Mouse (Mus musculus) urinary bladder, postnatal 4 days (tissue): Measurements from ENCODE around the gene Chst11.

ENCODE experiments used
- DNase-seq, 2 experiments: peaks; one replicate each; pipeline ENCODE4 v3.0.0; 2021 to 2022; ENCODE audit warnings: low spot score in 2 of 2

Gene Chst11

DNA sequence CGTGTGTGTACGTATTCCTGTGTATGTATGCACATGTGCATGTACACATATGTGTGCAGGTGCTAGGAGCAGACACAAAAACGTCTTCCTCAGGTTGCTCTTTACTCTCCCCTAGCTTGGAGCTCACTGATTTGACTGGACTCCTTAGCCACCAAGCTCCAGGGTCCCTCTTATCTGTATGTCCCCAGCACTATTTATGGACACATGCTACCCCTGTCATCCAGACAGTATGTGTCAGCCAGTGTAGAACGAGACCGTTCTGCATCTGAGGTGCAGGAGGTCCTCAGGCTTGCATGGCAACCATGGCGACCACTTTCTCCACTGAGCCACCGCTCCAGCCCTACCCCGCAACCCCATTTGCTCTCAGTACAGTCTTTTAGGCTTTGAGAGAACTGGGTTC, 93.4 kb downstream of the Chst11 start:
- no peak for DNase-seq

GRCm38 (mm10) chr10:83079755-83080154, 94.5 kb downstream of the Chst11 start:
- DNase-seq, result no peak

- DNase-seq, result no peak
Measured at GRCm38 (mm10) chr10:83080275-83080741, 95.0 kb downstream of the Chst11 start.

- DNase-seq, result no peak
Measured at GRCm38 (mm10) chr10:83080930-83081329, 95.6 kb downstream of the Chst11 start.

DNA sequence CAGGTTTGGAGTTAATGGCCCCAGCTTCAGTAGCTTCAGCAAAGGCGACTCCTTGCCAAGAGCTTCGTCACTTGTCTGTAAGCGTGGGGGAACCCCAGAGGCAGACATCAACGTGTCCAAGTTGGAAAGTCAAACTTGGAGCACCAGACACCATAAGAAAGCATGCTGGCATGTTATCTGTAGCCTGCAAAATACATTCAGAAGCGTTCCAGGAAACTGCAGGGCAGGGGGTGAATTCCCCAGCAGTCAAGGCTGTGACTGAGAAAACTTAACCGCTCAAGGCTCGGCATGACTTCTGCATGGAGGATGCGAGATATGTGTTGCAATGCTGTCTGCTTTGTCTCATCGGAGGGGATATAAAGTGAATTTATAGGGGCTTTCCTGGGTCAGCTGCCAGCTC, 98.6 kb downstream of the Chst11 start:
- DNase-seq, result no peak

DNA sequence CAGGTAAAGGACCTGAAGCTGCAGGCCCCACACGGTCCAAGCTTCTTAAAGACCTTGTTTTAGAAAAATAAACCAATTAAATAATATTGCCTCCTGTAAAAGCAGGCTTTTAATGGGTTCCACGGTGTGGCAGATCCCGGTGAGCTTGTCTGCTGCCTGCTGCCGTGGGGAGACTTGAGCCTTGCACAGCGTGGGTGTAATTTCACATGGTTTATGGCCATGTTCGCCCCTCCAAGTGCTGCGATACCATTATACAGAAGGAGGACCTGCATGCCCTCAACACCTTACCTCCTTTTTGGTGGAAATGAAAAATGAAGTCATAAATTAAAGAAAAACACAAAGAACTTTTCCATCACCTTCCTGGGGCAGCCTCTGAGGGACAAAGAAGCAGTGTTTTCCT, 103.0 kb downstream of the Chst11 start:
- no peak for DNase-seq

DNA sequence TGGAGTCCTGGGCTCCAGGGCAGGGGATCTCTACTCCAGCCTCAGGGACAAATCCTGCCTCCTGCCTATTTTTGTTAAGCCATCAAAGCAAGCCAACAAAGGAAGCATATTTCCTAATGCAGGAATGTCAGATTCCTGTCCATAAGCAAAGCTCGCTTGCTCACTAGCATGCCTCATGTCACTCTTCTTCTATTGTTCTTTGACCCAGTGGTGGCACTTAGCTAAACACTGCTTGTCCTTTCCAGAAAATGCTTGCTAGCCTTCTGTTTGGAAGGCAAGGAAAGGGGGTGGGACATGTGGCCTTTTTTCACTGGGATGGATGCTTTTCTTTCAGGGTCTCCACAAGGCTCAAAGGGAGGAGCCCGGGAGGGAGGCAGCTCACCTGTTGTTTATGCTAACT, 103.5 kb downstream of the Chst11 start:
- no peak for DNase-seq

DNA sequence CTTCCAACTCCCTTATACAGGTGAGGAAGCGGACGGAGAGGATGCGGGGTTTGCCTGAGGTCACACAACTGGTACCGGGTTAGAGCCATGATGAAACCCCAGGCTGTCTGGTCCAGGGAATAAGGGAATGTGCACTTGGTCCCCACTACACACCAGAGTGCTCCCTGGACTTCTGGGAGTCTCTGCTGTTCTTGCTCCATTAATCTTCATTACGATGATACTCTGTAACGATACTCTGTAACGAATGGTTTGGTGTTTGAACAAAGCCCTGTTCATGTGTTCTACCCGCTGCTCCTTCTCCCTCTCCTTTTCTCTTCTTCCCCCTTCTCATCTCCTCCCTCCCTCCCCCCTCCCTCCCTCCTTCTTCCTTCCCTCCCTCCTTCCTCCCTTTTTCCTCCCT, 104.9 kb downstream of the Chst11 start:
- no peak for DNase-seq

- no peak for DNase-seq
Measured at GRCm38 (mm10) chr10:83093705-83094104, 108.4 kb downstream of the Chst11 start.

DNA sequence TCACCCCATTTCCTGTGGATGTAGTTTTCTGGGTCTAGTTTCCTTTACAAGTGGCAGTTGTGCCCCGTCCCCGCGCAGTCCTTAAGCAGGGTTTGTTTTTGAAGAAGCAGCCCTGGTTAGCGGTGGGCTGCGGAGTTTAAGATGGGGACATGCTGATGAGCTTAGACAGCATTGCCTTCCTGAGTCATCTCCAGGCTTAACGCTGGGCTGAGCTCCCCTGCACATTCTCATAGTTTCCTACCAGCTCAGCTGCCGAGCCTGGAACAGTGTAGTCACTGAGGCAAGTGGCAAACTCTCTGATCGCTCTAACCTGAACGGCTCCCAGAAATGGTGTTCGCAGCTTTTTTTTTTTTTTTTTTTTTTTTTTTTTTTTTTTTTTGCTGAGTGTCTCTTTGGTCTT, 109.0 kb downstream of the Chst11 start:
- no peak for DNase-seq

- DNase-seq, result no peak
Measured at GRCm38 (mm10) chr10:83094821-83095725, 109.8 kb downstream of the Chst11 start.

GRCm38 (mm10) chr10:83096257-83096656, 111.0 kb downstream of the Chst11 start:
- DNase-seq, result no peak

DNA sequence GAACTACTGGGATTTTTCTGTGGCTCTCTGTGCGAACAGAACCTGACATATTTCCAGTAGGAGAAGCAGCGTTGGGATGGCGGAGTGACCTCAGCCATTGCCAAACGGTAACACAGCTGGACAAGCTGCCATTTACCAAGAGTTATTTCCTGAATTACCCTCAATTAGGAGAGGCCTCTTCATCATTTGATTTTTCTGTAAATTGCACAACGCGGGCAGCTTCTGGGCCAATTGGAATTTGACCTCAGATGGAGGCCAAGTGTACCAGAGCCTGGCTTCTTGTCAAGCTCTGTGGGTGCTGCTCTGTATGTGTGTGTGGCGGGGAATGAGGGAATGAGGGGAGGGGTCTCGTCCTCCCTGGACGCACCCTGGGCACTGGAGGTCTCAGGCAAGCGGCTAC, 113.6 kb downstream of the Chst11 start:
- no peak for DNase-seq

- DNase-seq, result no peak
Measured at GRCm38 (mm10) chr10:83099669-83100068, 114.4 kb downstream of the Chst11 start.

- DNase-seq, result no peak
Measured at GRCm38 (mm10) chr10:83100890-83101289, 115.6 kb downstream of the Chst11 start.

DNA sequence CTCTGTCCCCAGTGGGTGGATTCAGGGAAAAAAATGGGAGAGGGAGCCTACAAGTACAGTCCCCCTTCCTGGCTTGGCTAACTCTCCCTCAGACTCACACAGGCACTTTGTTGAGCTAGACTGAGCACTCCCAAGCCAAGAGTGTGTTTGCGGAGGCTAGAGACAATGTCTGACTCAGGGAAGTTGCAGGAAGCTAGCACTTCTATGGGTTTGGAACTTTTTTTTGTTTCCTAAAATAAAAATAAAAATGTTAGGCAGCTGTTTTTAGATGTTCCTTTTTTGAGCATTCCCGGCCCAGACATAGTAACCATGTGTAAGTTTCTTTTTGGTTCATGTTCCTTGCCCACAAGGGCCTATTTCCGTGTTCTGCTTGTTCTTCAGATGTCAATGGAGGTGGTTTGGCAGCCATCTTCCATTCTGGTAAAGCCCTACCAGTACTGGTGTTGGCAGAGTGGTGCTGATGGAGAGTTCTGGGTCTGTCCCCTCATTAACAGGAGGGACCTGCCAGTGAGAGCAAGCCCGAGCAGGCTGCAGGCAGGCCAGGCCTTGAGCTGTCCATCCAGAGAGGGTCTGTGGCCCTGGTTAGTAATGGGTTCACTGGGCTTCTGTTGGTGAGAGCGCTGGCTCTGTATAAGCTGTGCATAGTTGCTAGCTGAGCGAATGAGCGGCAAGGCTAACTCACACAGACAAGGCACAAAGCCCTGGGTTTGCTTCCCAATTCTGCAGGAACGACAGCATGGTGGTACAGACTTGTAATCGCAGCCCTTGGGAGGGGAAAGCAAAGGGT, 116.3 kb downstream of the Chst11 start:
- no peak for DNase-seq

- DNase-seq, result no peak
Measured at GRCm38 (mm10) chr10:83102745-83103144, 117.4 kb downstream of the Chst11 start.

DNA sequence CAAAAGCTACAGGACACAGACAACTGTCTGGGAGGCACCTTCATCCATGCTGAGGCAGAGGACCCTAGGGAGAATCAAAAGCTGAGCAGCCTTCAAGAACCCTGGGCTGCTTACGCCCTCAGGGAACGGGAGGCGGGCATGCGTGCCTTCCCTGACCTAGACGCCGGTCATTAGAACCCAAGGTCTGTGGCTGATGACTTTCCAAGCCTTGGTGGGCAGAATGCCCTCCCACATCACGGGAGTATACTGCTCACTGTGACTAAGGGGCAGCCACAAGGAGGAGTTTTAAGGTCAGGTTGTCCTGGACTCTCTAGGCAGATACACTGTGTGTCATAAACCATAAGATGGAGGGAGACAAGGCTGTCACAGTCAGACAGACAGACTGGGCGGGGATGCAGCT, 118.9 kb downstream of the Chst11 start:
- DNase-seq, result no peak

GRCm38 (mm10) chr10:83106152-83106746, 121.0 kb downstream of the Chst11 start:
- DNase-seq, result no peak

DNA sequence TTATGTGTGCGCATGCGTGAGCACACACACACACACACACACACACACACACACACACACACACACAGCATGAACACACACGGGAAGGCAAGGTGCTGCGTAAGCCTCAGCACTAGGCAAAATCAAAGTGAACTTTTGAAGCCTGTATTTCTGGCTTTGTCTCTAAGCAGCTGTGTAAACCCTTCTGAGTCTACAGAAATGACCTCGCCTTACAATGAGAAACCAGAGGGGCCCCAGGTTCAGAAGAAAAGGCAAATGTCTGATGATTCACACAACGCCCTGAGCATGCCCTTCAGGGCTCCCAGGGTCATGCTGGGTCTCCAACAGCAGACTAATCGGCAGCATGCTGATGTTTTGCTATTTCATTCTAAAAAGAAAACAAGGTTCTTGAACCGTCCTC, 122.1 kb downstream of the Chst11 start:
- no peak for DNase-seq

DNA sequence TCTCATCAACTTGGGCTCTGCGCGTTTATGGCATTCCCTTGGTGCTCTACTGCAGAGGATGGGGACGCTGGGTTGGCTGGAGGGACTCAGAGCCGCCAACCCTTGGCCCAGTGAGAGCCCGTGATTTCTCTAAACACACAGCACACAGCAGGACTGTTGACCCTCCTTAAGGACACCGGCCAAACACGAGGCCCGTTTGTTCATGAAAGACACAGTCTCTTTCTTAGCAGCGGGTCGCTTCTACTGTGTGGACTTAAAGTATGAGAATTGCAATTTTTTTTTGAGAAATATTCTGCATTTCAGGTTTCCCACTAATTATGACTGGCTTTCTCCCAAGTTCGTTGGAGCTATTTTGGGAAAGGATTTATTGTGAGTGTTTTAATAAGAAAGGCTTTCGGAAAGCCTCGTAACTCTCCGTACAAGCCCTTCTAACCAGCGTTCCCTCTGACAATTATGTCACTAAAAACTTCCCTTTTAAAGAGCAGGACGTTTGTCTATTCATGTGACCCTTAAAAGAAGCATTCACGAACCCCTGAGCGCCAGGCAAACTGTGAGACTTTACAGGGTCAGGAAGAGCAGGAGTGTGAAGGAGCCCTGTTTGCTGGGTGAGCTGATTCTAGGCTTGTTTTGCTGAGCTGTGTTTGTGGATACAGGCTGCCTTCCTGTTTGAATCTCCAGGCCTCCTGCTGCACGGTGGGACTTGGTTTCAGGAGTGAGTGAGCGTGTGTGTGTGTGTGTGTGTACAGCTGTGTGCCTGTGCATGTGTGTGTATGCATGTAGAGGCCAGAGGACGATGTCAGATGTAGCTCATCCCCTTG, 122.8 kb downstream of the Chst11 start:
- DNase-seq, result no peak

- DNase-seq, result no peak
Measured at GRCm38 (mm10) chr10:83108946-83109345, 123.6 kb downstream of the Chst11 start.
